Mouse (Mus musculus) lung, adult 2 months (tissue): ENCODE results near the gene Smndc1. TPM values are rescaled to one million over a fixed set of nuclear protein-coding genes. Genes with fewer than 3 reads are reported as not detected.

Source experiments
- DNase-seq: peaks from one replicate; pipeline ENCODE4 v3.0.0; 2022
- H3K4me1 ChIP-seq: fragments of 200-500 bp; 2 replicates; pipeline ENCODE4 v1.6.1; 2011; ENCODE audit warnings: low read length; ENCODE audit not compliant: control insufficient read depth, insufficient read depth
- H3K4me3 ChIP-seq: fragments of 200-500 bp; replicated peaks from 2 replicates; pipeline ENCODE3; 2011; ENCODE audit warnings: low read depth, mild to moderate bottlenecking, control low read depth, low read length; ENCODE audit errors: extremely low read depth
- CTCF ChIP-seq: fragments of 200-500 bp; IDR thresholded peaks from 2 replicates; pipeline ENCODE4 v1.5.1; 2011; ENCODE audit warnings: mild to moderate bottlenecking, low read length, control low read depth; ENCODE audit not compliant: insufficient read depth
- POLR2A ChIP-seq: fragments of 200-500 bp; IDR thresholded peaks from 2 replicates; pipeline ENCODE4 v1.6.1; 2011; ENCODE audit warnings: low read depth, mild to moderate bottlenecking, control low read depth, low read length, borderline replicate concordance; ENCODE audit errors: extremely low read depth
- WGBS: fragments of 180-500 bp; shearing (Covaris S2); methylation state at CpG from one replicate; pipeline ENCODE4 v1.1.7; 2018; 5-methylcytosine and 5-hydroxymethylcytosine counted together
- polyA plus RNA-seq: library from polyadenylated mRNA; depleted of rRNA; stranded (reverse); fragments of >200 nt; gene quantifications from 2 replicates; pipeline ENCODE4 v1.2.3, GENCODE M21; 2012; rRNA removed

Gene Smndc1
- polyA plus RNA-seq, 1 experiment: 6.2 TPM

DNA sequence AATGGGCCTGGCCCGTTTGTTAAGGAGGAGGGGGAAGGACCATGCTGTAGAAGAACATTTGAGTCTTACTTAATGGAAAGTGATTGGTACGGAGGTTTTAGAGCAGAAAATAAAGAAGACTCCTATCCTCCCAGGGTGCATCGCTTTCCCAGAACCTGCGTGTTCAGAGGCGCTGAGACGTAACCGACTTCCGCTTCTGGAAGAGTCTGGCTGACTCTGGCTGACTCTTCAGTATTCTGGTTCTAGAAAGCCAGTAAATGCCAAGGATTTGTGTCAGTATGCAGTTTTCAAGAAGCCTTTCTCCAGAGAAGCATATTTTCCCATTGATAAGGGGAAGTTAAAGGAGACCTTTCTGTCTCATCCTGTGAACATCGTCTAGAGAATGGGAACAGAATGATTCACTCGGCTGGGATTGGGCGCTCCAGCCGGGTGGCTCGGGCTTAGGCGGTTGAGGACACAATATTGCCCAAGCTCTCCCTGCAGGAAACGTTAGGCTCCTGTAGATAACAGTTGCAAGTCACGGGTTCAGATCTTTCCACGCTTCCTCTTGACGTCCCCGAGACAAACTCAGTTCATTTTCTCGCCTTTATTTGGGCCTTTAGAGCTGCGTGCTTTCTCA, 58.4 kb downstream of the Smndc1 start:
- H3K4me3 ChIP-seq: no peak overlapping the region
- peaks cover 7% of the 10 kb centered on the region for H3K4me1 ChIP-seq
- DNase-seq: no peak
- 90% methylated on average over 21 of the region's 21 CpGs for WGBS
- TF ChIP-seq POLR2A: no peak
- TF ChIP-seq CTCF: no peak

DNA sequence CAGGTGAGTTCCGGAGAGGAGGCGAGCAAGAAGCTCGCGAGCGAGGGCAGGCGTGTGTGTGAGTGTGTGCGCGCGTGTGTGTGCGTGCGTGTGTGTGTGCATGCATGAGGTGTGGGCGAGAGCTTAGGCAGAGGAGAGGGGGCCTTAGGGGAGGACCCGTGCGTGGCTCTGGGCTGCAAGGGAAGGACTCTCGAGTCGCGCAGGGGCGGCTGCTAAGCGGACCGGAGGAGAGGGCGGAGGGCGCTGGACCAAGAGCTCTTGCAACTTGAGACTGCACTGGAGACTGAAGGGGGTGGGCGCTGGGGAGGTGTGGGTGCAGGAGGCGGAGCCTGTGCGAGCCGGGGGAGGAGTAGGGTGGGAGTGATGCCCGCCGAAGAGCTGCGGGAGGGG, 60.4 kb downstream of the Smndc1 start:
- TF ChIP-seq POLR2A (peak; percentile 30; the same call in 1 of the 2 replicates), CTCF (no peak)
- peak overlapping the region; percentile 90 for H3K4me3 ChIP-seq
- WGBS: 1% methylated on average over 29 of the region's 29 CpGs
- peak; percentile 59 for DNase-seq
- H3K4me1 ChIP-seq: peaks cover 10% of the 10 kb centered on the region

Other genes starting within 250 kb of the Smndc1 start
- 17.0 and 21.5 TPM in 2 replicates for gene Mxi1, start 80.1 kb downstream of the Smndc1 start, polyA plus RNA-seq
- not detected in 2 replicates for gene Gm10197, start 18.8 kb downstream of the Smndc1 start, polyA plus RNA-seq
- gene Dusp5, start 138.5 kb upstream of the Smndc1 start, polyA plus RNA-seq: 10.4 and 14.0 TPM in 2 replicates
- gene Nutf2-ps1, start 198.5 kb upstream of the Smndc1 start, polyA plus RNA-seq: 74.5 and 92.3 TPM in 2 replicates
- 3.4 and 5.3 TPM in 2 replicates for gene Smc3, start 209.8 kb upstream of the Smndc1 start, polyA plus RNA-seq